Mouse (Mus musculus) inflammation-experienced regulatory T-cells, adult 6 months (primary cell): ENCODE results near the gene A630001G21Rik. TPM values are rescaled to one million over a fixed set of nuclear protein-coding genes. Genes with fewer than 3 reads are reported as not detected.

Experiments used
- ATAC-seq: one replicate; pipeline ENCODE4 v1.8.0; 2017
- polyA plus RNA-seq, 3 experiments: library from polyadenylated mRNA; unstranded; fragments of 100-300 nt; shearing (Covaris generic); gene quantifications; one replicate each; pipeline ENCODE4 v1.2.1; 2017

The A630001G21Rik gene
- polyA plus RNA-seq, 3 experiments from 2014 or later = 33.2 to 54.7 (median 43.2) TPM

GRCm38 (mm10) chr1:85732581-85732980 is 45.9 kb downstream of the A630001G21Rik start:
- ATAC-seq = peak; percentile 69

- peak; percentile 39 for ATAC-seq
Measured at GRCm38 (mm10) chr1:85730471-85730870, 48.0 kb downstream of the A630001G21Rik start.

DNA sequence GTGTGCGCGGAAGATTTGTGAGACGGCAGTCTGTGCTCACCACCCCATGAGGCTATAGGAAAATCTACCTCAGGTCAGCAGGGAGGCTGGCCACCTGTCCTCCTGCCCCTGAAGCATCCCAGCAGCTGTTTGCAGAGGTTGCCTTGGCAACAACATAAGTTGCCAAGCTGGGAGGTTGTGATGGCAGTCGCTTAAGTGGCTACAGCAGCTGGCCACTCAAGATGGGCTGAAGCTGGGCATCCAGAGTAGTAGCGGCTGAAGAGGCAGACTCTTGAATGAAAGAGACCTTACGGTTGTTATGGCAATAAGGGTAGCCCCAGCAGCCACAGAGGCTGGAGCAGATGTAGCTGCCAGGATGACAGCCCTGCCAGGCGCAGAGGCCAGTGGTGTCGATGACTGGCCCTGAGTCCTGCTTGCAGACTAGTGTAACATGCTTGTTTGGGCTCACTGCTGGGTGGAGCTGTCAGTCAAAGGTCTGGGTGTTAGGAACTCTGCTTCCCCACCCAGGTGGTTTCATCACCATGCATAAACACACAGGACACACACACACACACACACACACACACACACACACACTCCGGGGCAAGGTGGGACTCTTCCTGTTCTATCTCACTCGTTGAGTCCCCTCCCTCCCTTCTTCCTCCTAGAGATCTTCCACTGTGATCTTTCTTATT is 58.1 kb downstream of the A630001G21Rik start:
- ATAC-seq = peak; percentile 60

- ATAC-seq = no peak
Measured at GRCm38 (mm10) chr1:85719049-85719448, 59.4 kb downstream of the A630001G21Rik start.

DNA sequence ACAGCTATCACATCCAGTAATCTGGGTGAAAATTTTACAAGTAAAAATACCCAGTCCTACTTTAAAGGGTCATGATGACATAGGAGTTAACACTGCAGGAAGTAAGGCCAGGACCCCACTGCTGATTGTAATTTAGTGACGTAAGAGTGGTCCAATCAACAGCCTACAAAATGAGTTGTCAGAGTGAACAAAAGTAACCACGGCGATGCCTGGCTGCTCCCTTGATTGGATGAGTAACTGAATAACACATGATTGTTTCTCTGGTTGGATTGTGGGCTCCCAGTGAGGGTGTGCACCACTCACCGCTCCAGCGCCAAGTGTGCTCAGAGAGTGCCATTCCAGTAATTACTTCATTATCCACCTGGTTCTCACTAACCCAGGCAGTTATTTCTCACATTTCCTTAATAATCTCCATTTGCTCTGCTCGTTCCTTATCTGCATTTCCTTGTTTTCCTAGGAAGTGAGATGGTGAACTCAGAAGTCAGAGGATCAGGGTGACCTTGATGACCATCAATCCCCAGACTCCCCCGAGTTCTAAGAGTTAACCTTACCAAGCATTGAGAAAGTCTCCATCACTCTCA is 61.9 kb downstream of the A630001G21Rik start:
- no peak for ATAC-seq

GRCm38 (mm10) chr1:85714501-85714900 is 63.9 kb downstream of the A630001G21Rik start:
- no peak for ATAC-seq

DNA sequence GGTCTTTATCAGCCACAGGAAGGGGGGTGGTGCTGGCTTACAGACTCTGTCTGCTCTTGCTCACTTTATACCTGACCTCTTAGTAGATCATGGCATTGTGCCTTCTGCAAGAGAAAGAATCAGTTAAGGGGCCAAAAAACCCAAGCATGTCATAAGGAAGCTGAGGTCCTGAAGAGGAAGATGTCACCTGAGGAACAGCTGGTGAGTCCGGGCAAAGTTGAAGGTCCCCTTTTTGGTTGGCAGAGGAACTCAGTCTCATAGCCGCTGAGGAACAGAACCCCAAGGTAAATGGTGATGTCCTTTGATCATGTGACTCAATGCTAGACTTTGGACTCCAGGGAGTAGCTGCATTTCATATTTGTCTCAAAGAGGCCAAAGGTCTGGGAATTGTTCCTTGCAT is 71.7 kb downstream of the A630001G21Rik start:
- no peak for ATAC-seq

GRCm38 (mm10) chr1:85705552-85705951 is 72.9 kb downstream of the A630001G21Rik start:
- ATAC-seq = no peak

DNA sequence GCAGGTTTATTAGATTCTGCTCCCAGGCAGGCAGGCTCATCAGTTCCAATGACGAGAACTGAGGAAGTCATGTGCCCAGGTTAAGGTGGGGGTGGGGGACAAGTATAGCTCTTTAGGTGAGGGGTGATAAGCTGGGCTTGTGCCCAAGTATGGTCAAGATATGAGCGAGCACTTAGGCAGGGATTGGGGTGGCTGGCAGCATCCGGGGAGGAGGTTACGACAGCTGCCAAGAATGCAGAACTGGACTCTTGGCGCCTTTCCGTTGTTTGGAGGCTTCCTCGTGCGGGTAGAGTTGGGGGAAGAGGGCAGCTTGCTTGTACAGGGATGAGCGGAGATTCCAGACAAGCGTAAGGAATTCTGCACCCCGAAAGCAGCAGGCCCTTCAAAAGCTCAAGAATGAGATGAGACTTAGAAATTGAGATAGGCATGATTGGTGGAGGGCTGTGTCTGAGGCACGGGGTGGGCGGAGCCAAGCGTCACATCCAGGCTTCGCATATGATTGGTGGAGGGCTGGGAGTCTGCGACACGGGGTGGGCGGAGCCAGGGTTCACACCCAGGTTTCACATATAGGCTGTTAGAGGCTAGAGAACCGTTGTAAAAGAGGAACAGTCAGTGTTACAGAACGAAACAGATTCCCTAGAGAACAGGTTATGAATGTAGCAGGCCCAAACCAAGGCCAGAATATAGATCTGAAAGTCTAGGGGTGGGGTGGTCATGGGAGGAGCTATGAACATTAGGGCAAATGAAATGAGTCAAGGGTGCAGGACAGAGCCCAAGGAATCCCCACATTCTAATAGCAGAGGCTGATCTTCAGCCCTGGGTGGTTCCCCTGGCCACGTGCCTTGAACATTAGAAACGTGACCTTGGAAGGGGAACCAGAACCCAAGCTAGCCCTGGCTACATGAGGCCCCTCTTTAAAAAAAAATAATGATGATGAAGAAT is 74.9 kb downstream of the A630001G21Rik start:
- ATAC-seq = peak; percentile 95

DNA sequence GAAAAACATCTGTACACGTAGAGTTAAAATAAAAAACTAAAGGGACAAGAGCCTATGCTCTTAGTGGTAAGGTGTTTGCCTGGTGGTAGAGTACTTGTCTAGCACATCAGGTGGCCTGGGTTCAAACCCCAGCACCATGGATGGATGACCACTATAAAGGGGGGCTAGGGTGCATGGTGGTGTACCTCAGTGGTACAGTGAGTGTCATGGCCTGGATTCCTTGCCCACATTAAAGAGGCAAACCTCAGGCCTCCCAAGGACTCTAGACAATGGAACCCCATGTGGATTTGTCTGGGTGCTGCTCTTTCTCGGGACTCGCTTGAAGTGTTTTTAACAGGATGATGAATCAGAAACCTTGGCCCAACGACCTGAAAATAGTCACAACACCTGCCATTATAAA is 75.9 kb downstream of the A630001G21Rik start:
- no peak for ATAC-seq

- peak; percentile 49 for ATAC-seq
Measured at GRCm38 (mm10) chr1:85697721-85698493, 80.5 kb downstream of the A630001G21Rik start.

DNA sequence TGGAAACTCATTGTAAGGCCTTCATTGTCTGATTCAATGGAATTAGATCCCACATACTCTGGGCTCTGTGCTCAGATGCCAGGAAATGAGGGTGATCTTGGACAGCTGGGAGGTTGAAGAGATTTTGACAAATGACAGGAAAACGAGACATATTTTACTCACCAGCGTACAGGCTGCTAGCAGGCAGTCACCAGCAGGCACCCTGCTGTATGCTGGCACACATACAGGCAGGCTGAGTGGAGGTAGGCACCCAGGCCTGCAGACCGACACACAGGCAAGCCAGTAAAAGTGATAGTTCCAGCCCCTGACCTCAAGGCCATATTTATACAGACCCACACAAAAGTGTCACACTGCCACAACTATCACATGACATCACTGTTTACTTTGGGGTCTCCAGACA is 82.8 kb downstream of the A630001G21Rik start:
- ATAC-seq = no peak

DNA sequence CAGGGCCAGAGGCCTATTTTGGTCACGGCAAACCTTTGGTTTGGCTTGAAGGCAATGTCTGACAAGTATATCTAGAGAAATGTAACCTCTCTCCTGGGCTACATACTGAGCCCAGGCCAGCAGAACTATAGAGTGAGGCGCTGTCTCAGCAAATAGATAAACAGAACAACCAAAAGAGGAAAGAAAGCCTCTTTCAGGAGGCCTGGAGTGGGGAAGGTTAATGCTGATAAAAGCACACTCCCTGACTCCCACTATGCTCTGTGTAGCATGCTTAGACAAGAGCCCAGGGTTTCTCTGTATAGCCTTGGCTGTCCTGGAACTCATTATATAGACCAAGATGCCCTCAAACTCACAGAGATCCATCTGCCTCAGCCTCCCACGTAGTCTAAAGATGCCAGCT is 85.2 kb downstream of the A630001G21Rik start:
- ATAC-seq = no peak

- ATAC-seq = no peak
Measured at GRCm38 (mm10) chr1:85692281-85692680, 86.2 kb downstream of the A630001G21Rik start.

GRCm38 (mm10) chr1:85690544-85690943 is 87.9 kb downstream of the A630001G21Rik start:
- ATAC-seq = no peak

DNA sequence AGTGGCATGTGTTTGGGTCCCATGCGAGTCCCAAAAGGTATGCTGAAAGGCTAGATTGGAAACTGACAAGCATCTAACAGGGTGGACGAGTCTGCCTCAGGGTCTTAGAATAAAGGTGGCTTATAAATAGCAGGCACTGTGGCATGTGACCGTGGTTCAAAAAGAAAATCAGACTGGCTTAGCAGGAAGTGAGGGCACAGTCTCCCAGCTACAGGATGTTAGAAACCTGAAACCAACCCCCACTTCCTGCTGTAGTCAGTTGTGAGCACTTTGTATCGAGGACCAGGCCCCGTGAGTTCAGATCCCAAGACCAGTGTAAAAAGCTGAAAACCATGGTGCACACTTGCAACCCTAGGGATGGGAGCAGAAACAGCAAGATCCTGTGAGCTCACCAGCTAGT is 91.1 kb downstream of the A630001G21Rik start:
- ATAC-seq = peak; percentile 94

- ATAC-seq = peak; percentile 50
Measured at GRCm38 (mm10) chr1:85686666-85687065, 91.8 kb downstream of the A630001G21Rik start.

- peak; percentile 55 for ATAC-seq
Measured at GRCm38 (mm10) chr1:85680226-85680625, 98.2 kb downstream of the A630001G21Rik start.
